Mouse (Mus musculus): ENCODE data around the gene Fyb2. TPM values are rescaled to one million over a fixed set of nuclear protein-coding genes. Genes with fewer than 3 reads are reported as not detected.
"Not testable (repeated sequence)": the region's sequence is repeated elsewhere in the genome, so short reads cannot be mapped to it uniquely, and the experiment has no call there.

Gene Fyb2
- polyA plus RNA-seq, 1 experiment from 2014 or later, result 1.0 TPM

DNA sequence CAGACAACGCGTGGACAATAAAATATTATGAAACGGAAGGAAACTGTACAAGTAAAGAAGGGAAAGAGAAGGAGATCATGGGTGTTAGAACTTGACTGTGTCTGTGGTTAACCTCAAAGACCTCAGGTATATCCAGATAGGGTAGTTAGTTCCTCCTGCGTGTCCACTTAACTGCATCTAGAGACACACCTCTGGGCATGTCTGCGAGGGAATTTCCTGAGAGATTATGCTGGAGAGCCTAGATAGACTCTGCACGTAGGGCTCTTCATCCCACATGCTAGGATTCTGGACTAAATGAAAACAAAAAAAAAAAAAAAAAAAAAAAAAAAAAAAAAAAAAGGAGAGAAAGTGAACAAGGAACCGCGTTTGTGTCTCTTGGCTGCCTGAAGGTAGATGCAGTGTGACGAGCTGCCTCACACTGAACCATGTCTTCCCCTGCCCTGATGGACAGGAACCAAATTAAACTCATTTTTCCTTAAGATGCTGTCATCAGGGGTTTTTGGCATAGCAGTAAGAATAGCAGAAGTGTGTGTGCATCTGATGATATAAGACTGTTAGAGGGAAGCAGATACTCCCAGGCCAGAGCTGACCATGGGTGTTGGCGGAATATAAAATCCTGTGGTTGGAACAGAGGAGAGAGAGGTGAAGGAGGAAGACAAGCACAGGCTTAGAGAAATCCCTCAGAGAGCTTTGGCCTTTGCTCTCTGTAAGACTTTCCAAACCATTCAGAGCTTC, 80.1 kb downstream of the Fyb2 start:
- Histone ChIP-seq H3K9me3 (replicated peaks; ENCODE audit: low read length) (no peaks in the 10 kb centered on the region), H3K36me3 (ENCODE audit: insufficient read depth, low read length) (no peaks in the 10 kb centered on the region), H3K4me3 (replicated peaks; ENCODE audit: low read depth, low read length) (no peak overlapping the region), H3K4me2 (ENCODE audit: low read length) (no peak overlapping the region), H3K27ac (no peak overlapping the region), H3K27me3 (ENCODE audit: insufficient read depth, low read length) (no peaks in the 10 kb centered on the region), H3K9ac (ENCODE audit: low read depth, low read length) (no peak overlapping the region), H3K4me1 (replicated peaks; ENCODE audit: insufficient read depth, low read length) (no peaks in the 10 kb centered on the region)
- DNase-seq (ENCODE audit: low spot score), result no peak
- ATAC-seq (replicated peaks; ENCODE audit: low FRiP score, low read depth), result no peak
- no peak for TF ChIP-seq CTCF (IDR thresholded peaks at IDR 0.05; ENCODE audit: low read depth)
- WGBS, result 89% methylated on average over 10 of the region's 10 CpGs

DNA sequence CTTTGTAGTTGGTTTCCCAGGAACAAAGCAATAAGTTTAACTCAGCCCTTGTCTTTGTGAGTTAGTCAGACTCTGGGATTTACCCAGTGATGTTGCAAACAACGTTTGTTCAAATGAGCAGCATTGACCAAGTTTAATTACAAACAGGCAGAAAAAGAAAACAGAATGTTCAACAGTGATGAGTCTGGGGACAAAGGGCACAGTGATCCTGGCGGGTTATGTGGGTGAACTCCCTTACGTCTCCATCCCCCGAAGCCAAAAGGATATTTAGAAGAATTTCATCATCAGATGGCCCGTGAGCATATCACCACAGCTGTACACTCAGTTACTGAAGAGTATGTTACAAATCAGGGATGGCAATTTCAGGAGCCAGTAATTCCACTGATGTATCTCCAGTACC, 86.4 kb downstream of the Fyb2 start:
- WGBS, result 69% methylated on average over 5 of the region's 5 CpGs
- no peaks in the 10 kb centered on the region for H3K4me1 ChIP-seq (replicated peaks; ENCODE audit: insufficient read depth, low read length)
- no peak for TF ChIP-seq CTCF (IDR thresholded peaks at IDR 0.05; ENCODE audit: low read depth)

DNA sequence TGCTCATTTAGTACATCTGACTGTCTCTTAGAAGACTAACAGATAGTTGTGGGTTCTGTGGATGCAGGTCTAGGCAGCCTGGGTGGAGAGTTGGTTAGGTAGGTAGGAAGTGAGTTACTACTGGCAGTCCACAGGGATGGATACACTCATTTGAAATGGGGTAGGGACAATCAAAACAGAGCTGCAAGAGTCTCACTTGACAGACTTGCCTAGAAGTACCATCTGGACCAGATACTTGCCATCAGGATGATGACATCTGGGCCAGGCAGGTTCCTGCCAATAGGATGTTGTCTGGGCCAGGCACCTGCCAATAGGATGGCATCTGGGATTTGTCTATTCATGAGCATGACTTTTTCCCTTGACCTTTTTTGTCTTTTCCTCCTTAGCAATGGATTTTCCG, 88.5 kb downstream of the Fyb2 start:
- Histone ChIP-seq H3K36me3 (ENCODE audit: insufficient read depth, low read length) (no peaks in the 10 kb centered on the region), H3K27me3 (ENCODE audit: insufficient read depth, low read length) (no peaks in the 10 kb centered on the region), H3K4me2 (ENCODE audit: low read length) (no peak overlapping the region), H3K4me3 (replicated peaks; ENCODE audit: low read depth, low read length) (no peak overlapping the region), H3K9ac (ENCODE audit: low read depth, low read length) (no peak overlapping the region), H3K27ac (no peak overlapping the region), H3K4me1 (replicated peaks; ENCODE audit: insufficient read depth, low read length) (no peaks in the 10 kb centered on the region), H3K9me3 (replicated peaks; ENCODE audit: low read length) (no peaks in the 10 kb centered on the region)
- ATAC-seq (replicated peaks; ENCODE audit: low FRiP score, low read depth) (no peak), DNase-seq (ENCODE audit: low spot score) (no peak)
- no peak for TF ChIP-seq CTCF (IDR thresholded peaks at IDR 0.05; ENCODE audit: low read depth)
- WGBS, result 74% methylated on average over 1 of the region's 1 CpGs

More for the DNA sequence above, 86.4 kb downstream of the Fyb2 start:
- H3K36me3 ChIP-seq (ENCODE audit: insufficient read depth, low read length), result no peaks in the 10 kb centered on the region
- no peaks in the 10 kb centered on the region for H3K27me3 ChIP-seq (ENCODE audit: insufficient read depth, low read length)
- no peak overlapping the region for H3K4me3 ChIP-seq (replicated peaks; ENCODE audit: low read depth, low read length)
- H3K9ac ChIP-seq (ENCODE audit: low read depth, low read length), result no peak overlapping the region
- no peak overlapping the region for H3K27ac ChIP-seq
- H3K9me3 ChIP-seq (replicated peaks; ENCODE audit: low read length), result no peaks in the 10 kb centered on the region
- ATAC-seq (replicated peaks; ENCODE audit: low FRiP score, low read depth) (no peak), DNase-seq (ENCODE audit: low spot score) (no peak)
- no peak overlapping the region for H3K4me2 ChIP-seq (ENCODE audit: low read length)

DNA sequence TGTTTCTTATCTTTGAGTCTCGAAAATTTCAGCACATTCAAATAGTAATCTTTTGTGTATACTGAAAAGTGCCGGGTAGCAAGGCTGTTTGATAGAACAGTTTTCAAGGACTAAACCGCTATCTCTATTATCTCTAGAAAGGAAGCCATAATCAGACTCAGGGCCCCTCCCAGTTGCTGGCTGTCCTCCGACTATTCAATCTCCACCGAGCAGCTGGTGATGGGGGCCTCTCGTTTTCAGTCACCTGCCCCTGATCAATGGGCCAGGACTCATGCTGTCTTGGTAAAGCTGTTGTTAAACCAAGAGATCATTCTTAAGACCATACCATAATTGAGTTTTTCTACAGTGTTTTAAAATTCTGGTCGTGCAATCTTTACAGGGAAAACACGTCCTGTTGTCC, 90.9 kb downstream of the Fyb2 start:
- ATAC-seq (replicated peaks; ENCODE audit: low FRiP score, low read depth) (no peak), DNase-seq (ENCODE audit: low spot score) (no peak)
- H3K27ac ChIP-seq, result no peak overlapping the region
- no peak overlapping the region for H3K4me3 ChIP-seq (replicated peaks; ENCODE audit: low read depth, low read length)
- no peaks in the 10 kb centered on the region for H3K36me3 ChIP-seq (ENCODE audit: insufficient read depth, low read length)
- H3K9me3 ChIP-seq (replicated peaks; ENCODE audit: low read length), result no peaks in the 10 kb centered on the region
- H3K4me1 ChIP-seq (replicated peaks; ENCODE audit: insufficient read depth, low read length), result no peaks in the 10 kb centered on the region
- TF ChIP-seq CTCF (IDR thresholded peaks at IDR 0.05; ENCODE audit: low read depth), result no peak
- no peak overlapping the region for H3K4me2 ChIP-seq (ENCODE audit: low read length)
- 78% methylated on average over 8 of the region's 8 CpGs for WGBS
- no peaks in the 10 kb centered on the region for H3K27me3 ChIP-seq (ENCODE audit: insufficient read depth, low read length)
- H3K9ac ChIP-seq (ENCODE audit: low read depth, low read length), result no peak overlapping the region

DNA sequence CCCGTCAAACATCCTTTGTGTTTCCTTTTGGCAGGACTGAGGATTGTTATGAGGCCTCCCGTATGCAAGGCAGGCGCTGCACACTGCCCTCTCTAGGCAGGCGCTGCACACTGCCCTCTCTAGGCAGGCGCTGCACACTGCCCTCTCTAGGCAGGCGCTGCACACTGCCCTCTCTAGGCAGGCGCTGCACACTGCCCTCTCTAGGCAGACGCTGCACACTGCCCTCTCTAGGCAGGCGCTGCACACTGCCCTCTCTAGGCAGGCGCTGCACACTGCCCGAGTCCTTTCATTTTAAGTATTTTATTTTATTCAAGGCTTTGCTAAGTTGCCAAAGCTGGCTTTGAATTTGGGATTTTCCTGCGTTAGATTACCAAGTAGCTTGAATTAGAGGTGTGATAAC, 91.4 kb downstream of the Fyb2 start:
- not testable (repeated sequence) for DNase-seq (ENCODE audit: low spot score); H3K9ac ChIP-seq (ENCODE audit: low read depth, low read length); H3K4me1 ChIP-seq (replicated peaks; ENCODE audit: insufficient read depth, low read length); H3K4me3 ChIP-seq (replicated peaks; ENCODE audit: low read depth, low read length); H3K4me2 ChIP-seq (ENCODE audit: low read length); H3K9me3 ChIP-seq (replicated peaks; ENCODE audit: low read length); H3K27ac ChIP-seq; ATAC-seq (replicated peaks; ENCODE audit: low FRiP score, low read depth); H3K27me3 ChIP-seq (ENCODE audit: insufficient read depth, low read length); H3K36me3 ChIP-seq (ENCODE audit: insufficient read depth, low read length)
- WGBS, result 90% methylated on average over 11 of the region's 12 CpGs
- peak; percentile 70 for TF ChIP-seq CTCF (IDR thresholded peaks at IDR 0.05; ENCODE audit: low read depth)

DNA sequence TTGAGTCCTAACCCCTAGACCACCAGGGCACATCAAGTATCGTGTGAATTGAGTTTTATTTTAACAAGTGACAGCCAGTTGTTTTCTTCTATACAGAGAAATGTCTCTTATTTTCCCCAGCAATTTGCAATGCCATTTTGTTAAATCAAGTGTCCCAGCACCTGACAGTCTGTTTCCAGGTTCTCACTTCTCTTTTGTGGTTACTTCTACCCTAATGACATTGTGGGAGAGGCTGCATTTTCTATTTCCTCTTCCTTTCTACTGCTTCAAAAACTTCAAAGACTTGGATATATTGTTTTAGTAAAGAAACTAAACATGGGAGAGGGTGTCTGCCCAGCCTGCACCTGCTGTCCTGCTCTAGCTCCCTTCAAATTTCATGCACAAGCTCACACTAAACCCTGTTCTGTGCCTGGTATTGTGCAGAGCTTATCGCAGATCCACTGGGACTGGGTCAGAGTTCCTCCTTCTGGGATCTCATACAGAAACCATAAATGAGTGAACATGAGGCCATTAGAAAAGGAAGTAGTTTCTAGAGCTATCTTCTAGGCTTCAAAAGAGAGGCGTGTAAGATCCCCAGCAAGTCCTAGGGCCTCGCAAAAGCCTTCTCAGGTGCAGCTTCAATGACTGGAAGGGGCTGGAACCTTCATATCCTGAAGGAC, 94.2 kb downstream of the Fyb2 start:
- H3K4me3 ChIP-seq (replicated peaks; ENCODE audit: low read depth, low read length), result no peak overlapping the region
- no peak for DNase-seq (ENCODE audit: low spot score)
- no peak overlapping the region for H3K27ac ChIP-seq
- TF ChIP-seq CTCF (IDR thresholded peaks at IDR 0.05; ENCODE audit: low read depth), result no peak
- H3K9ac ChIP-seq (ENCODE audit: low read depth, low read length), result no peak overlapping the region
- 86% methylated on average over 4 of the region's 4 CpGs for WGBS
- H3K36me3 ChIP-seq (ENCODE audit: insufficient read depth, low read length), result no peaks in the 10 kb centered on the region
- H3K4me1 ChIP-seq (replicated peaks; ENCODE audit: insufficient read depth, low read length), result no peaks in the 10 kb centered on the region
- no peak overlapping the region for H3K4me2 ChIP-seq (ENCODE audit: low read length)
- no peaks in the 10 kb centered on the region for H3K9me3 ChIP-seq (replicated peaks; ENCODE audit: low read length)
- no peaks in the 10 kb centered on the region for H3K27me3 ChIP-seq (ENCODE audit: insufficient read depth, low read length)
- no peak for ATAC-seq (replicated peaks; ENCODE audit: low FRiP score, low read depth)

Data from kidney, postnatal 0 days (tissue).